Mouse (Mus musculus) gastrocnemius, adult 8-10 months (tissue): ENCODE results near the gene Ubash3a. TPM values are rescaled to one million over a fixed set of nuclear protein-coding genes. Genes with fewer than 3 reads are reported as not detected.

Experiments
- DNase-seq, 2 experiments: peaks; one replicate each; pipeline ENCODE4 v3.0.0; 2022; ENCODE audit warnings: low spot score in 2 of 2
- total RNA-seq, 4 experiments: library from RNA; stranded (reverse); gene quantifications; 2 replicates each; pipeline ENCODE4 v1.2.4; 2022

The Ubash3a gene
- total RNA-seq, 4 experiments from 2014 or later = not detected

DNA sequence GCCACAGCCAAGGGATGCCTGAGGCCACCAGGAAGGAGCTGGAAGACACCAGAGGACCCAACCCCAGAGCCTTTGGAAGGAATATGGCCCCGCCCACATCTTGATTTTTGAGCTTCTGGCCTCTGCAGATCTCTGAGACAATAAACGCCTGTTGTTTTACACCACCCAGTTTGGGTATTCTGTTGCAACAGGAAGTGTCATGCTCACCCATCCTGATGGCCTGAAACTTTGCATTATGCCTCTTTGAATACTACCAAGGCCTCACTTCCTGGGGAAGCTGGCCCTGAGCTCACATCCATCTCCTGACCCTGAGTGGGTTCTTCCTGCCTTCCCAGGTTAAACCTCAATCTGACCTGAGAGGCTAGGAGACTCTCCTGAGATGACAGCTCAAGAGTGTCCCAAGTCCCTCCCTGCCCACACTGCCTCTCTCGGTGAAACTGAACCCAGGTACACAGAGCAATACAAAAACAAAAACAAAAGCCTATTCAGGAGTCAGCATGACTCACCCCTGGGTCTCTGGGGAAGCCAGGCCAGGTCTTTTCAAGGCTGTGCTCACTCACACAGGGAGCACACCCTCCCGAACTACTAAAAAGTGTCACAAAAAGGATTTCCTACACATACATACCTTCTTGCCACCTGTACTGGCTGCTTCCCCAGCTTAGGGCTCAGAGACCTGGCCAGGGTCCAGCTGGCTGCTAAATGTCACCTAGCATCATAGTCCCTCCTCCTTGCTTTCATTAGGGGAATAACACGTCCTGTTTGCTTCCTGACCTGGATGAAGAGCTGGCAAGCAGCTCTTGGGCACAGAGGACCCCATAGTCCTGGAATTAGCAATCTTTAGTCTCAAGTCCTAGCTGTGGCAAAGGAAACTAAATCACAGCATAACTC, 8.6 kb downstream of the Ubash3a start:
- no peak for DNase-seq

DNA sequence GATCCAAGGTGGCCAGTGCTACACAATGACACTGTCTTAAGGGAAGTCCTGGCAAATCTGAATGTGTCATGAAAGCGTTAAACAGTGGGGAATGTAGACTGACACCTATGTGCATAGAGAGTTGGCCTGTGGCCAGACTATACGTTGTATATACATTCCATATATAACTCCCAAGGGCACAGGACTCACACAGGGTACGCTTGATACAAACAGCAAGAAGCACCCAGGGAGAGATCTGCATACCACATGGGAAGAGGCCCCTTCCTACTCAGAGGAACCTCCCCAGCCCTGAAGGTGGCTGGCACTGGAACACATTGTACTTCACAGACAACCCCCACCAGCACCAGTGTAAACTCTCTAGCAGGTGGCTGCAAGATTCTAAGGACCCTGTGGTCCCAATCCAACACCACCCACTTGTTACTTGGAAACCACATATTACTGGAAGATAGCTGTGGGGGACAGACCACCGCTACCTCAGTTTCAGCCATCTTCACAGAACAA, 15.2 kb downstream of the Ubash3a start:
- no peak for DNase-seq

DNA sequence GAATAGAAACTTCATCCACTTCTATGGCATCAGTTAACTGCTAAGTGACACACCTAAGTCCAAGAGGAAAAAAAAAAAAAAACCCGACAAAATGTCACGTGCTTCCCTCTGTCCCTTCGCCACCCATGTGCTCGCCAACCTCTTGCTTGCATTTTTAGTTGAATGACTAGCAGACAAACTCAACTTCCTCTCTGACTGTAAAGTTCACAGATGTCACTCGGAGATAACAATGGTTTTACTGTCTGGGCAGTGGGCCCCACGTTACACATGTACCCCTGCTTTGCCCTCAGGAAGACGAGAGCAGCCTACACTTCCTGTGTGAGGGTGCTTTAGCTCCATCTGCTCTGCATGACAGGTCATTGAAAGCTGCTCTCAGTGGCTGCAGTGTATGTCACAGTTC, 16.2 kb downstream of the Ubash3a start:
- no peak for DNase-seq

DNA sequence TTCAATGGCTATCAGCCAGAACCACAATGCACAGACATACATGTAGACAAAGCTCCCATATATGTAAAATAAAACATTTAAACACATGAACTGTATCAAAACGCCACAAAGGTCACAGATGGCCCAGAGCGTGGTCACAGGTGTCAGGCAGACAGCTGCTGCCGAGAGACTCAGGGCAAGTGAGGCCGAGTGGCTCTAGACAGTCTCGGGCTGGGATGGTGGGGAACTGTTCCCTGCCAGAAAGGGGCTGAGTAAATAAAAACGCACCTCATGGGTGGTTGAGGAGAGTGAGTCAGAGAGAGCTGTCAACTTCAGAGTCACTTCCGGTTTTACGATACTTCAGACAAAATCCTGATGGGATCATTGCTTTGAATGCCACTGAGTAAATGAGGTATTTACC, 16.9 kb downstream of the Ubash3a start:
- DNase-seq = no peak

DNA sequence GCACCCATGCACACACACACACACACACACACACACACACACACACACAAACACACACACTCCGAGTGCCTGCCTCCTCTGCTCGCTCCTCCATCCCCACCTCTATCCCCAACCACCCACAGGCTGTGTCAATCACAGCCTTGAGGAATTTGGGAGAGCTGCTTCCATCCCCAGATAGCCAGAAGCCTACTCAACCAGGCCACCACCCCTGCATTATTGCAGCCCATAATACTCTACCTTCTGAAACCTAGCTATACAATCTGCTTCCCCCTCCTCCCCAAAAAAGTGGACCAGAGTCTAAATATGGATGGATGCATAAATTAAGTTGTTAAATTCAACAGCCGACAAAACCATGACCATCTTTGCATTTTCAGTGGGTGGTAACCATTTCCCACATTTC, 18.7 kb downstream of the Ubash3a start:
- DNase-seq = no peak

DNA sequence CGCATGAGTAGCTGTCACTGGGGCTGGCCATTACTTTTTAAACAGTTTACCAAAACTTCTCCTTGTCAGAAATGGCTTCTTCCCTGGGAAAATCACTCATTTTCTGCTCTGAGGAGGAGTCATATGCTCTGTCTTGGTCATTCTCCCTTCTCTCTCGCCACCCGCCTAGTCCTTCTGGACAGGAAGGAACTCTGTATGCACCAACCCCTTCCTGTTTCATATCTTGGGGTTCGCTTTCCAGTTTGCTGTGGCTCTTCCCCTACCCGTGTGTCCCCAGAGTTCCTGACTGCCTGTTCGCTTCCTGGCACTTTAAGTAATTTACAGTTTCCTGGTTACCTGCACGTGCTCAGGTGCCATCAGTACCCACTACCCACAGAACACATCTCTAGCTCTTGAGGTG, 19.3 kb downstream of the Ubash3a start:
- DNase-seq = no peak

DNA sequence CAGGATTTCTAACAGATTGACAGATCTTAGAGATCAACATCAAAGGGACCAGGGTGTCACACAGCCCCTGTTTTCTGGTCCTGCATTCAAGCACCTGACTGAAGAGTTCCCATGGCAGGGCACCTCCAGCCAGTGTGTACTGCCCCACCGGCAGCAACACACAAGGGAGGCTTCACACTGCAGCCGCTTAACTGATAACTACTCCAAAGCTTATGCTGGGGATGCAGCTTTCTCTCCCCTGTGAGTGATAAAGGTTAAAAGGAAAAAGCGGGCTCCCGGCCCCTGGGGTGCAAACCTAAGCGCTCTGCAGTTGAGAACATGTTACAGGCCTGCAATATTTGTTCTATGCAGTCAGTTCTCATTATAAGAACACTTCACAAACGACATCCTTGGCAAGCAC, 24.1 kb downstream of the Ubash3a start:
- no peak for DNase-seq

DNA sequence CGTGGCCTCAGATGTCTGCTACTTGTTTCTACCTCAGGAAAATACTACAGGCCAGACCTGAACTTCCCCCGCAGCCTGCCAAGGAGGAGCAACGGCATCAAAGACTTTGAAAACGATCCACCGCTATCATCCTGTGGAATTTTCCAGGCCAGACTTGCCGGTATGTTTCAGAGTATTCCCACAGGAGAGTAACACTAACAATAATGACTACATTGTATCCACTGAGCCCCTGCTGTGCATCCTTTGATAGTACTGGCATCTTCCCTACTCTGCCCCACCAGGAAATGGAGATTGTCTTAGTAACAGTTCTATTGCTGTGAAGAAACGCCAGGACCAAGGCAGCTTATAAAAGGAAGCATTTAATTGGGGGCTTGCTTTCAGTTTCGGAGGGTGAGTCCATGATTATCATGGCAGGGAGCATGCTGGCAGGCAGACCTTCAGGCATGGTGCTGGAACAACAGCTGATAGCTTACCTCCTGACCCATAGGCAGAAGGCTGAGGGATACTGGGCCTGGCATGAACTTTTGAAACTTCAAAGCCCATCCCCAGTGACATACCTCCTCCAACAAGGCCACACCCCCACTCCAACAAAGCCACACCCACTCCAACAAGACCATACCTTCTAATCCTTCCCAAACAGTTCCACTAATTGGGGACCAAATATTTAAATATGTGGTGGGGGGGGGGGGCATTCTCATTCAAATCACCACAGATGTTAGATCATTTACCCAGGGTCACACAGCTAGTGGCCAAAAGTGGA, 24.8 kb downstream of the Ubash3a start:
- DNase-seq = no peak

DNA sequence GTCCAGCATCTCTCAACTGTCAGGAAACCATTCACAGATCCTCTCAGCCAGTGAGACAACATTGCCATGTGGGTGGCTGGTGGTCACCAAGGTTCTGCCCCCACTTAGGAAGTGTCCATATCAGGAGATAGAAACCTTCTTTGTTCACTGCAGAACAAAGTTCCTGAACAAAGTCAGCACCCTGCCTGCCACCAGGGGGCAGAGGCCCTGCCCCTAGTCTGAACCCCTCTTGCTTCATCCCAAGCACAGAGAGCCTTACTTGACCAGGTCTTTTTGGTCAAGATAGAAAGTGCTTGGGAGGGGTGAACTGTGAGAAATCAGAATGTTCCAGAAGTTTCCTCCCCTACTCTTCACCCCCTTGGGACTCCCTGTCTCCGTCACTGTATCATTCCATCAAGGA, 28.2 kb downstream of the Ubash3a start:
- no peak for DNase-seq

DNA sequence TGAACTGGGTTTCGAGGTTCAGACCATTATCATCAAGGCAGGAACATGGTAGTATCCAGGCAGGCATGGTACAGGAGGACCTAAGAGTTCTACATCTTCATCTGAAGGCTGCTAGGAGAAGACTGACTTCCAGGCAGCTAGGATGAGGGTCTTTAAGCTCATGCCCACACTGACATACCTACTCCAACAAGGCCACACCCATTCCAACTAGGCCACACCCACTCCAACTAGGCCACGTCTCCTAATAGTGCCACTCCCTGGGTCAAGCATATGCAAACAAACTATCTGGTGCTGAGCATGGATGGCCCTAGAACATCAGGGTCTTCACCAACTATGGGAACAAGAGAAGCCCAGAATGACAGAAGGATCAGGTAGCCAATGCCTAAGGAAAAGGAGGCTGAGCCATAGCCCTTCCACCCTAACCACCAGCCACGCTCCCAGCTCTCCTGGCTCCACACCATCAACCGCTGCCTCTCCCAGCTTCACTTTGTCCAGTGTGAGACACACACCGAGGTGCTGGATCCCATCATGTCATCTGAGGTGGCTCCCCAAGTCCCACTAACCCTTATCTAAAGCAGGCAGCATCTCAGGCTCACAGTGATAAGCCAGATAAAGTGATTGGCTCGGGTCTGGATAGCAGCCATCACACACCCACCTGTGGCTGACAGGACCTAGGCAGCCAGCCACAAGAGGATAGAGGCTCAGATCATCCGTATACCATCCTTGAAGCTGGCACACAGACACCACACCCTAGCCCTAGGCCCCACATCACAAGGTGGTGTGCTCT, 30.8 kb downstream of the Ubash3a start:
- no peak for DNase-seq

DNA sequence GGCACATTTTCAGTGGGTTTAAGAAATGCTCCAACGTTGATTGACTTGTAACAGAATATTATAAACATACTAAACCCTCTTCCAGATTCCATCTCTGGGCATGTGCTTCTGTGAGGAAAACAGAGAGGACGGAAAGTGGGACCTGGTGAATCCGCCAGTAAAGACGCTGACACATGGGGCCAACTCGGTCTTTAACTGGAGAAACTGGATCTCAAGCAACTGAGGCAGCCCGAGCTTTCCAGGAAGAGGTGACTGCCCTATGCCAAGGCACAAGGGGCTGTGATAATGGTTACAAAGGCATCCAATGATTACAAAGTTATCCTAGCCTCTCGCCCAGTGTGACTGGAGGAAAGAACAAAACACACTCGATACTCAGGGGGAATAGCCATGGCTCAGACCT, 33.5 kb downstream of the Ubash3a start:
- no peak for DNase-seq

DNA sequence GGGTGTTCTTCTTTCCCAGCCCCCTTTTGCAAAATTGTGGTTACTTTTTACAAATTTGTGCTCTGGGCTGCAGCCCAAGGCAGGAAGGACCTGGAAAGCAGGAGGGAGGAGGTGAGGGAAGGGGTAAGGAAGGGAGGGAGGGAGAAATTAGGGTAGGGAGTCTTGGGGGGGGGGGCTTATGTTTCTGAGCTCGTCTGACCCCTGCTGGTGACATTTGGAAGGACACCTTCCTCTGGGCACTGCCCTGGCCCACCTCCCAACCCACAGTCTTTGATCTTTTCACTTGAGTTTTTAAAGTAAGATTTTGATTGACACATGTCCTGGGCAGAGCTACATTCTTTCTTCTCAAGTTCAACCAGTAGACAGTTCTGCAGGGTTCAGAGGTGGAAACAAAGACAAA, 35.1 kb downstream of the Ubash3a start:
- no peak for DNase-seq

DNA sequence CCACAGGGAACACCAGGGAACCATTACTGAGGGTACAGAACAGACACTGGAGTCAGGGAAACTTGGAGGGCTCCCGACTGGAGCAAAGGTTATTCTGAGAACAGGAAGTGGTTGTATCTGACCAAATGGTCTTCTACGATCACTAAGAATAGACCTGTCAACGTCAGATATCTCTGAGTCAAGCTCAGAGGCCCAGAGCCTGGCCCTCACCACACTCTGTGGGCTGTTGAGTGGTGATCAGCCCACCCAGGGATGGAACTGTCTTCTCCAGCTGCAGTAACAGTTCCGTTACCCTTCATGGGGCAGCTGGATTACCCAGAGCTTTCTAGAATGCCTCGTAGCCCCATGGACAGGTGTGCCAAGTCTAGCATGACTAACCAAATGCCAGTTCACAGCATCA, 37.6 kb downstream of the Ubash3a start:
- DNase-seq = no peak

DNA sequence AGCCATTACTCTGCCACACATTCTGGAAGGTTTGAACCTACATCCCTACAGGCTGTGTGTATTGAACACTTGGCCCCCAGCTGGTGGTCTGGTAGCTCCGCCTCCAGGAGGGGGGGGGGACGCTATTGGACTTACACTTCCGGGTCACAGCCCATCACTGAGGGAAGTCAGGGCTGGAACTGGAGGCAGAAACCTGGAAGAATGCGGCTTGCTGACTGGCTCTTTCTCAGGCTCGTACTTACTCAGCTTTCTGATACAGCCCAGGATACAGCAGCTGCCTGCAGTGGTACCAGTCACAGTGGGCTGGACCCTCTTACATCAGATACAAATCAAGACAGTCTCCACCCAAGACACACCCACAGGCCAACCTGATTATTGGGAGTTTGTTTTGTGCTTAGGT, 39.5 kb downstream of the Ubash3a start:
- DNase-seq = no peak

DNA sequence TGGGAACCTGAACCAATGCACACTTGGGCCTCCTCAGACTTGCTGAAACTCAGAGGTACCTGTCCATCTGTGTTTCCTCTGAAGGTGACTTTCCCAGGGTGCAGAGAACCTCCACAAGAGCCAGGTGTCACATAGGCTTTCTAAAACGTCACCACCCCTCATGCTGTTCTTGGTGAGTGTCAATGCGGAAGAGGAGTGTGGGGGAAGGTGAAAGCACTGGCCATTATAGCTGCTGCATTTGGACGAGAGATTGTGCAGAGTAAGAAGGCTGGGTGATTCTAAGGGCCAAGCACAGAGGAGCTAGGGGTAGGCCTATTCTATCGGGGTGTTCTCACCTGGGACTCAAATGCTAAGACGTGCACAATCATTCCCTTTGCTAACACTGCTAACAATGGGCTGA, 46.3 kb downstream of the Ubash3a start:
- no peak for DNase-seq

DNA sequence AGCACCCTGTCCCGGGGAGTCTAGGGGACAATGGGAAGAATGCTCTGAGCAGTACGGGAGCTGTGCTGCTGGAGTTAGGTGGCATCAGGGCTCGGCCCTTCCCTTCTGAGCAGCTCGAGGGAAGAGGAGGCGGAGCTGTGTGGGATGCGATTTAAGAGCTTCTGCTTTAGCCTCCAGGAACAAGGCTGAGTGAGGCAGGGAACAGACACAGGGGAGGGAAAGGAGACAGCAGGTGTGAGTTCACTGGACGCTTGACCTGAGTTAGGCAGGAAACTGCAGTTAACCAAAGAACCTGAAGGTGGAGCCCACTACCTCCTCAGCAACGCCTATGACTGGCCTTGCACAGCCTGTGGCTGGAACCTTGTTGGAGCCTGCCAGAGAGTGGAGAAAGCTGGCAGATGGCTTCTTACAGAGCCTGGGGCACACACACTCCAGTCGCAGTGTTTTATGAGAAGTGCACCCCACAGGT, 46.8 kb downstream of the Ubash3a start:
- DNase-seq = peak; percentile 79

DNA sequence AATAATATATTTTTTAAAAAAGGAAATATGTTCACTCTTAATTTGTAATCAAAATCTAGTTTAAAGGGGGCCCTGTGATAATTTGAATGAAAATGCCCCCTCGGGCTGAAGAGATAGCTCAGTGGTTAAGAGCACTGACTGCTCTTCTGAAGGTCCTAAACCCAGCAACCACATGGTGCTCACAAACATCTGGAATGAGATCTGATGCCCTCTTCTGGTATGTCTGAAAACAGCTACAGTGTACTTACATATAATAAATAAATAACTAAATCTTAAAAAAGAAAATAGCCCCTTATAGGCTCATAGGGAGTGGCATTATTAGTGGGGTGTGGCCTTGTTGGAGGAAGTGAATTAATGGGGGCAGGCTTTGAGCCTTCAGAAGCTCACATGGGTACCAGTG, 49.5 kb downstream of the Ubash3a start:
- no peak for DNase-seq

DNA sequence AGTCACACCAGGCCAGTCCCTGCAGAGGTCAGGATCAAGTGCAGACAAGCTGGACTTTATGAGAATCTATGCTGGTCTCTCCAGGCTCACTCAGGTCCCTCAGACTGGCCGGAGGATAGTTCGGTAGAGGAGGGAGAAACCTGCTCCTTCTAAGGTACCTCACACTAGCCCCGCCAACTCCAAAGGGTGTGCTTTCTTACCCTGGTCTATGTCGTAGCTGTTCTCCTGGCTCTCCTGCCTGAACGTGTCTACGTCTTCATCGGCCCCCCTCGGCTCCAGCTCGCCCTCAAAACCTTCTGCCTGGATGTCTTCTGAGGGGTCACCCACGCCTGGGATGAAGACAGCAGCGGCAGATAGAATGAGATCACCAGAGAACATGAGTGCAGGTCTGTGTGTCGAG, 50.2 kb downstream of the Ubash3a start:
- DNase-seq = no peak

DNA sequence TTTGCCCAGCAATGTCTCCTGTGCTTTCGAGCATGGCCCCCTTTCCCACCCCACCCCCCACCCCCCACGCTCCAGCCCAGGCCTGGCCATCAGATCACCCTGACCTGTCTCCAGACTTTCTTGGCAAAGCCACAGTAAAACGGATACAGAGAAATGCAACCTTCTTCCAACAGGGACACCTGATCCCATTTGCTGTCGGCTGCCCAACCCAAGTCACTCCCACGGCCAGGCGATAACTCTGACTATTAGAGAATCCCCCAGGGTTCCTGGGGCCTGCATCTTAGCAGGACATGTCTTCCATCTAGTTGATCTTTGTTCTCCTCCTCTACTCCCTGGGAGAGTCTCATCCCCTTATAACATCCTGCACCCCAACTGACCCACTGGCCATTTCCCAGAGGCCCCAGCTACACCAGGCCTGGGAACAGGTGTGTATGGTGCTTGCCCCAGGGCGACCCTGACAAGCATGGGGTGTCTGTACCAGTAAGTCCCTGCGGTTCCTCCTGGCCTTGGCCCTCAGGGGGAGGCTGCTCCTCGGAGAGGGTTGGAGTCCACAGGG, 50.7 kb downstream of the Ubash3a start:
- DNase-seq = peak; percentile 65 to 78

DNA sequence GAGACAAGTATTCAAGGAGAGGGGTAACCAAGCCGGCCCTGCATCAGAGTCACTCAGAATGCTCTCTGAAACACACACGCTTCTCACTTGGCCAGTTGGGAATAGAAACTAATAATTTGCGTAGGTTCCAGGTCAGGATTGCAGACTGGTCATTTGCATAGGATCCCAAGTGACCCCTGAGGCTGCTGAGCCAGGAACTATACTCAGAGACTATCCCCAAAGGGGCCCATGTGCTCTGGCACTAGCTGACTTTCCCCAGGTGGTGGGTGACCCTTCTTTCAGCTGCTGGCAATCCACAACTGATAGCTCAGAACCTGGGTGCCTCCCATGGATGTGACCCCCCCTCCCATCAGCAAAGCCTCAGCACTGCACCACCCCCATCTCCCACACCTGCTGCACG, 51.5 kb downstream of the Ubash3a start:
- no peak for DNase-seq

DNA sequence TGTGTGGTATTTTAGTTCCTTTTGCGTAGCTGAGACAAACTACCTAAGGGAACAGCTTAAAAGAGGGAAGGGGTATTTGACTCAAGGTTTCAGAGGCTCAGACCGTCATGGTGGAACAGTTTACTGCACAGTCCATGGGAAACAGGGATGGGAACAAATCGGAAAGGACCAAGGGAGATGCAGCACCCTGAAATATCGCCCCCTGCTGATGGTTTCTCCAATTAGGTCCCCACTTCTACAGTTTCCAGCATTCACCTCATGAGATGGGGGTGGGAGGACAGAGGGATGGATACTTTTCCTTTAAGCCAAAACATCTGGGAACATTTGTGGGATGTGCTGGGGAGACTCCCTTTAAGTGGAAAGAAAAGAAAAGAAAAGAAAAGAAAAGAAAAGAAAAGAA, 52.2 kb downstream of the Ubash3a start:
- DNase-seq = no peak
